Mouse (Mus musculus): ENCODE results near the gene Fam72a.

The Fam72a gene

GRCm38 (mm10) chr1:131580389-131580788 is 52.7 kb downstream of the Fam72a start:
- no peak for DNase-seq (ENCODE audit: low spot score)

- no peak for DNase-seq (ENCODE audit: low spot score)
These were observed 55.9 kb downstream of the Fam72a start for GRCm38 (mm10) chr1:131583598-131583997.

GRCm38 (mm10) chr1:131586836-131587235 is 59.1 kb downstream of the Fam72a start:
- DNase-seq (ENCODE audit: low spot score), result no peak
